28 mouse cellular contexts compared by ENCODE assay signal in the genomic region with DNA sequence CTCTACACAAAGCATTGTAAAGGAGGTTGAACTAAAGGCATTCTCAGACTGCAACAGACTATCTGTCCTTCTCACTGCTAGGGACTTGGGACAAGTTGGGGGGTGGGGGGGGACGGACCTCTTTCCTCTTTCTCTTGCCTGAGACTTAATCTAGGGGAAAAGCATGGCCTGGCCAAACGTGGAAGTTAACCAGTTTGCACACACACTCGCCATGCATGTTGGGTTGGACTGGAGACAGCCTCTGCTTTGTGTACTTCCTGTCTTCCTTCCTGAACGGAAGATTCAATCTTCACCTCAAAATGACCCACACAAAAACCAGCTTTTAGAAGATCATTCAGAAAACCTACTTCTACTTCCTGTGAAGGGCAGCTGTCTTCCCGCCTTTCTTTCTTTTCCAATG. TPM values are rescaled to one million over a fixed set of nuclear protein-coding genes. Genes with fewer than 3 reads are reported as not detected.
DNase-seq lines count a peak whose midpoint lies in the region; ATAC-seq and TF ChIP-seq lines count a peak whose summit lies in the region.
"Had no signal": no experiment of that assay in that cellular context is flagged by ENCODE, and none has a peak within 500 bp of the region (broad histone marks: within the 10 kb centered on the region; RNA-seq: fewer than 3 reads in every experiment).

No protein-coding gene starts in this region.

- no peaks in the 10 kb centered on the region for H3K27me3 ChIP-seq in kidney, adult 2 months (replicated peaks; ENCODE audit: control insufficient read depth, insufficient read depth, low read length)
- no peaks in the 10 kb centered on the region for H3K27me3 ChIP-seq in lung, embryonic 16.5 days (ENCODE audit: control insufficient read depth, insufficient read depth, low read depth, low read length)
- H3K27me3 ChIP-seq in forebrain, embryonic 13.5 days, result peaks cover 8% of the 10 kb centered on the region
- H3K27me3 ChIP-seq: CH12.LX; embryonic facial prominence, embryonic 15.5 days; forebrain, embryonic 15.5 days; hindbrain, embryonic 12.5 days; Patski had no signal

- no peaks in the 10 kb centered on the region for H3K36me3 ChIP-seq in kidney, adult 2 months (ENCODE audit: control insufficient read depth, insufficient read depth, low read length)
- no peaks in the 10 kb centered on the region for H3K36me3 ChIP-seq in lung, embryonic 16.5 days (ENCODE audit: control insufficient read depth, insufficient read depth, low read length)
- H3K36me3 ChIP-seq in forebrain, embryonic 13.5 days (ENCODE audit: poor library complexity, severe bottlenecking), result peaks cover 5% of the 10 kb centered on the region; the same call in 1 of the 2 replicates
- H3K36me3 ChIP-seq: embryonic facial prominence, embryonic 15.5 days; forebrain, embryonic 15.5 days had no signal

- no peak for TF ChIP-seq POLR2A in kidney, adult 2 months (IDR thresholded peaks at IDR 0.05; ENCODE audit: low read depth, low read length)
- no peak for TF ChIP-seq POLR2A in bone marrow, adult 2 months (IDR thresholded peaks at IDR 0.05; ENCODE audit: borderline replicate concordance, control insufficient read depth, low read depth, low read length)

- peak; percentile 26 for DNase-seq in kidney, adult 2 months
- no peak for DNase-seq in kidney, postnatal 25 days
- no peak for DNase-seq in lung, postnatal 36 days
- DNase-seq: cerebellum, adult 2 months; cerebellum, postnatal 10 days; embryo, embryonic 11 days; gastrocnemius, postnatal 36 days; heart, adult 18-20 months; heart, postnatal 10 days had no signal

- no peaks in the 10 kb centered on the region for H3K9me3 ChIP-seq in lung, embryonic 16.5 days (ENCODE audit: control insufficient read depth, low read length)
- no peaks in the 10 kb centered on the region for H3K9me3 ChIP-seq in forebrain, embryonic 13.5 days (replicated peaks)
- H3K9me3 ChIP-seq: embryonic facial prominence, embryonic 15.5 days; forebrain, embryonic 10.5 days; forebrain, embryonic 15.5 days; heart, embryonic 10.5 days; hindbrain, embryonic 12.5 days had no signal

- no peak for TF ChIP-seq CTCF in kidney, adult 2 months (conservative IDR thresholded peaks at IDR 0.05; ENCODE audit: insufficient read depth, insufficient read length, low read depth, low read length)
- TF ChIP-seq CTCF in bone marrow, adult 2 months (IDR thresholded peaks at IDR 0.05; ENCODE audit: control insufficient read depth, insufficient read depth, low read length), result no peak

- no peak overlapping the region for H3K27ac ChIP-seq in kidney, adult 2 months (ENCODE audit: insufficient read depth, low read depth, low read length)
- H3K27ac ChIP-seq in lung, embryonic 16.5 days (ENCODE audit: low read length), result no peak overlapping the region
- H3K27ac ChIP-seq in bone marrow, adult 2 months (ENCODE audit: control insufficient read depth, insufficient read depth, low read depth, low read length, poor library complexity), result peak overlapping the region; percentile 37; the same call in 1 of the 2 replicates
- H3K27ac ChIP-seq in forebrain, embryonic 13.5 days, result no peak overlapping the region
- H3K27ac ChIP-seq: embryonic facial prominence, embryonic 15.5 days; forebrain, embryonic 10.5 days; forebrain, embryonic 15.5 days; heart, embryonic 10.5 days; hindbrain, embryonic 12.5 days had no signal

- no peak overlapping the region for H3K4me2 ChIP-seq in lung, embryonic 16.5 days (ENCODE audit: low read depth, low read length)
- H3K4me2 ChIP-seq in forebrain, embryonic 13.5 days, result no peak overlapping the region
- H3K4me2 ChIP-seq: embryonic facial prominence, embryonic 15.5 days; forebrain, embryonic 15.5 days; hindbrain, embryonic 12.5 days had no signal

- 71% methylated on average over 5 of the region's 5 CpGs for WGBS in kidney, adult 2 months
- WGBS in lung, embryonic 16.5 days, result 51% methylated on average over 5 of the region's 5 CpGs
- WGBS in bone marrow, adult 2 months, result 21% methylated on average over 5 of the region's 5 CpGs
- WGBS in forebrain, embryonic 13.5 days, result 84% methylated on average over 5 of the region's 5 CpGs

- no peaks in the 10 kb centered on the region for H3K4me1 ChIP-seq in kidney, adult 2 months (ENCODE audit: control insufficient read depth, insufficient read depth, low read length)
- peaks cover 8% of the 10 kb centered on the region; the same call in 1 of the 2 replicates for H3K4me1 ChIP-seq in lung, embryonic 16.5 days (replicated peaks; ENCODE audit: control insufficient read depth, insufficient read depth, low read length)
- H3K4me1 ChIP-seq in bone marrow, adult 2 months (ENCODE audit: control insufficient read depth, insufficient read depth, low read length), result peaks cover 9% of the 10 kb centered on the region
- peaks cover 33% of the 10 kb centered on the region for H3K4me1 ChIP-seq in forebrain, embryonic 13.5 days

- H3K9ac ChIP-seq in lung, embryonic 16.5 days (ENCODE audit: low read length), result no peak overlapping the region
- H3K9ac ChIP-seq in forebrain, embryonic 13.5 days, result no peak overlapping the region
- H3K9ac ChIP-seq: embryonic facial prominence, embryonic 15.5 days; forebrain, embryonic 15.5 days; hindbrain, embryonic 12.5 days had no signal

- no peak overlapping the region for H3K4me3 ChIP-seq in kidney, adult 2 months (ENCODE audit: insufficient read depth, low read depth, low read length)
- no peak overlapping the region for H3K4me3 ChIP-seq in lung, embryonic 16.5 days (ENCODE audit: low read length)
- no peak overlapping the region for H3K4me3 ChIP-seq in bone marrow, adult 2 months (replicated peaks; ENCODE audit: control insufficient read depth, low read depth, low read length)
- no peak overlapping the region for H3K4me3 ChIP-seq in forebrain, embryonic 13.5 days
- H3K4me3 ChIP-seq: embryonic facial prominence, embryonic 15.5 days; erythroblast, embryonic 14.5 days; forebrain, embryonic 10.5 days; forebrain, embryonic 15.5 days; heart, embryonic 10.5 days; hindbrain, embryonic 12.5 days had no signal

- 0 out of 2 replicates have a peak, but pooled peaks have one; percentile 15 for ATAC-seq in lung, embryonic 16.5 days (ENCODE audit: low read depth)
- peak; percentile 55 for ATAC-seq in megakaryocyte progenitor cell, adult 5-6 weeks (replicated peaks; ENCODE audit: poor library complexity)
- ATAC-seq in forebrain, embryonic 13.5 days, result no peak
- ATAC-seq: activated CD4-positive, CD25-positive, alpha-beta regulatory T cell, adult 4 months; forebrain, embryonic 15.5 days; Patski had no signal

RNA-seq across cellular contexts. Expression of a gene that starts 11.7 kb away (rescaled TPM):
- 4.9 and 5.2 TPM in 2 replicates for polyA plus RNA-seq in kidney, adult 2 months (2012; rRNA removed)
- polyA plus RNA-seq in lung, embryonic 16.5 days (2015; fragmentation: Nextera tagmentation; extraction: Ambion mirVana), result 11.8 and 12.5 TPM in 2 replicates
- 19.3 and 28.5 TPM in 2 replicates for polyA plus RNA-seq in bone marrow, adult 2 months (2011; ENCODE audit: insufficient read depth, insufficient read length, low replicate concordance, missing spikeins)
- 117 and 120 TPM in 2 replicates for total RNA-seq in megakaryocyte progenitor cell, adult 5-6 weeks (2015)
- 190 and 207 TPM in 2 replicates for total RNA-seq in megakaryocyte progenitor cell, adult 5-6 weeks (2017)
- polyA plus RNA-seq in forebrain, embryonic 13.5 days (2015; fragmentation: Nextera tagmentation; extraction: Ambion mirVana), result 14.1 and 14.5 TPM in 2 replicates

RNA-seq across cellular contexts. Expression of a gene that starts 52.1 kb away (rescaled TPM):
- not detected in 2 replicates for polyA plus RNA-seq in kidney, adult 2 months (2012; rRNA removed)
- polyA plus RNA-seq in lung, embryonic 16.5 days (2015; fragmentation: Nextera tagmentation; extraction: Ambion mirVana), result not detected in 2 replicates
- 1.6 TPM in 1 of 2 replicates, not detected in the other for polyA plus RNA-seq in bone marrow, adult 2 months (2011; ENCODE audit: insufficient read depth, insufficient read length, low replicate concordance, missing spikeins)
- not detected in 2 replicates for total RNA-seq in megakaryocyte progenitor cell, adult 5-6 weeks (2015)
- not detected in 2 replicates for total RNA-seq in megakaryocyte progenitor cell, adult 5-6 weeks (2017)
- polyA plus RNA-seq in forebrain, embryonic 13.5 days (2015; fragmentation: Nextera tagmentation; extraction: Ambion mirVana), result not detected in 2 replicates
- total RNA-seq: adrenal gland, adult 18-20 months; adrenal gland, postnatal 14 days; CH12.LX; gastrocnemius, adult 8-10 months; gastrocnemius, postnatal 36 days; heart, adult 18-20 months; heart, postnatal 10 days; heart, postnatal 4 days had no signal
- polyA plus RNA-seq: cerebellum, adult 2 months; embryonic facial prominence, embryonic 11.5 days; erythroblast, embryonic 14.5 days; forebrain, embryonic 10.5 days; forebrain, embryonic 15.5 days; heart, embryonic 10.5 days; heart, embryonic 14.5 days; hindbrain, embryonic 12.5 days; Patski had no signal
